Mouse (Mus musculus) neural tube, embryonic 12.5 days (tissue): Measurements from ENCODE around the gene Samd4. TPM values are rescaled to one million over a fixed set of nuclear protein-coding genes. Genes with fewer than 3 reads are reported as not detected.

Source experiments
- microRNA-seq: library from miRNA; unstranded; fragments of <30 nt; microRNA quantifications from one replicate; pipeline ENCODE4, GENCODE M21; 2017
- polyA plus RNA-seq: library from polyadenylated mRNA; unstranded; fragments of >200 nt; fragmentation: Nextera tagmentation; extraction: Ambion mirVana; gene quantifications from 2 replicates; pipeline ENCODE4 v1.2.1, GENCODE M21; 2016

Samd4 gene
- polyA plus RNA-seq, 1 experiment from 2014 or later, result 3.9 TPM

Small RNA genes within 50 kb of the gene (microRNA-seq; reads per million reads assigned to microRNA genes)
- 1.7 reads per million for gene Mir378c

Other genes with a start within 250 kb of the Samd4 start
- gene Cdkn3, start 122.3 kb upstream of the Samd4 start, polyA plus RNA-seq, result 30.7 TPM in 2 replicates
- gene Cnih1, start 94.4 kb upstream of the Samd4 start, polyA plus RNA-seq, result 194 and 198 TPM in 2 replicates
- gene Gmfb, start 60.6 kb upstream of the Samd4 start, polyA plus RNA-seq, result 96.7 and 106 TPM in 2 replicates
- gene Cgrrf1, start 50.7 kb upstream of the Samd4 start, polyA plus RNA-seq, result 23.2 and 28.2 TPM in 2 replicates